Mouse (Mus musculus) heart, embryonic 12.5 days (tissue): ENCODE measurements around the gene G6pc2. TPM values are rescaled to one million over a fixed set of nuclear protein-coding genes. Genes with fewer than 3 reads are reported as not detected.

Source experiments
- ATAC-seq: fragments of 200-750 bp; cut with Nextera tagmentation; 2 replicates; pipeline ENCODE4 v1.8.0; 2017; ENCODE audit warnings: moderate TSS enrichment, moderate library complexity; ENCODE audit not compliant: insufficient number of reproducible peaks, low FRiP score
- H3K27ac ChIP-seq: fragments of 300-500 bp; sonication (generic); 2 replicates; pipeline ENCODE4 v1.5.1; 2016; ENCODE audit warnings: mild to moderate bottlenecking, moderate library complexity; ENCODE audit not compliant: poor library complexity, severe bottlenecking
- H3K27me3 ChIP-seq: fragments of 300-500 bp; sonication (generic); replicated peaks from 2 replicates; pipeline ENCODE4 v1.6.1; 2016; ENCODE audit warnings: mild to moderate bottlenecking, moderate library complexity
- H3K36me3 ChIP-seq: fragments of 300-500 bp; sonication (generic); 2 replicates; pipeline ENCODE4 v1.6.1; 2016; ENCODE audit warnings: mild to moderate bottlenecking, moderate library complexity
- H3K4me1 ChIP-seq: fragments of 300-500 bp; sonication (generic); replicated peaks from 2 replicates; pipeline ENCODE4 v1.6.1; 2016; ENCODE audit warnings: mild to moderate bottlenecking
- H3K4me2 ChIP-seq: fragments of 300-500 bp; sonication (generic); 2 replicates; pipeline ENCODE4 v1.6.1; 2016; ENCODE audit warnings: mild to moderate bottlenecking, moderate library complexity
- H3K4me3 ChIP-seq: fragments of 300-500 bp; sonication (generic); 2 replicates; pipeline ENCODE4 v1.5.1; 2016; ENCODE audit warnings: mild to moderate bottlenecking
- H3K9ac ChIP-seq: fragments of 300-500 bp; sonication (generic); 2 replicates; pipeline ENCODE4 v1.6.1; 2016; ENCODE audit warnings: mild to moderate bottlenecking, moderate library complexity
- H3K9me3 ChIP-seq: fragments of 300-500 bp; sonication (generic); replicated peaks from 2 replicates; pipeline ENCODE4 v1.6.1; 2016; ENCODE audit warnings: mild to moderate bottlenecking, moderate library complexity
- WGBS: fragments of 180-500 bp; shearing (Covaris S2); methylation state at CpG from one replicate; pipeline ENCODE4 v1.1.7; 2016; 5-methylcytosine and 5-hydroxymethylcytosine counted together
- polyA plus RNA-seq: library from polyadenylated mRNA; unstranded; fragments of >200 nt; fragmentation: Nextera tagmentation; extraction: Ambion mirVana; gene quantifications from 2 replicates; pipeline ENCODE4 v1.2.1, GENCODE M21; 2016

G6pc2 gene
- polyA plus RNA-seq, 1 experiment from 2014 or later: not detected

GRCm38 (mm10) chr2:69234976-69235678, 24.3 kb downstream of the G6pc2 start:
- 81% methylated on average over 5 of the region's 5 CpGs for WGBS

GRCm38 (mm10) chr2:69239315-69239714, 28.4 kb downstream of the G6pc2 start:
- 77% methylated on average over 9 of the region's 9 CpGs for WGBS
- no peak for ATAC-seq

More at GRCm38 (mm10) chr2:69234976-69235678, 24.3 kb downstream of the G6pc2 start:
- Histone ChIP-seq H3K9ac (no peak overlapping the region), H3K36me3 (no peaks in the 10 kb centered on the region), H3K27me3 (no peaks in the 10 kb centered on the region), H3K4me1 (0 out of 2 replicates have a peak, but pooled peaks cover 3% of the 10 kb centered on the region), H3K9me3 (no peaks in the 10 kb centered on the region), H3K4me3 (no peak overlapping the region), H3K4me2 (no peak overlapping the region), H3K27ac (no peak overlapping the region)
- ATAC-seq: no peak

GRCm38 (mm10) chr2:69244924-69245323, 34.1 kb downstream of the G6pc2 start:
- Histone ChIP-seq H3K4me2 (no peak overlapping the region), H3K27ac (no peak overlapping the region), H3K27me3 (no peaks in the 10 kb centered on the region), H3K9ac (no peak overlapping the region), H3K9me3 (no peaks in the 10 kb centered on the region), H3K4me3 (no peak overlapping the region), H3K4me1 (no peaks in the 10 kb centered on the region), H3K36me3 (no peaks in the 10 kb centered on the region)
- 40% methylated on average over 2 of the region's 2 CpGs for WGBS
- ATAC-seq: no peak

More at GRCm38 (mm10) chr2:69239315-69239714, 28.4 kb downstream of the G6pc2 start:
- no peak overlapping the region for H3K4me3 ChIP-seq
- no peak overlapping the region for H3K4me2 ChIP-seq
- no peaks in the 10 kb centered on the region for H3K4me1 ChIP-seq
- no peak overlapping the region for H3K9ac ChIP-seq
- no peak overlapping the region for H3K27ac ChIP-seq
- no peaks in the 10 kb centered on the region for H3K36me3 ChIP-seq
- H3K27me3 ChIP-seq: no peaks in the 10 kb centered on the region
- H3K9me3 ChIP-seq: no peaks in the 10 kb centered on the region

- no peaks in the 10 kb centered on the region for H3K27me3 ChIP-seq
- no peaks in the 10 kb centered on the region for H3K9me3 ChIP-seq
- 85% methylated on average over 1 of the region's 1 CpGs for WGBS
- H3K4me2 ChIP-seq: no peak overlapping the region
- ATAC-seq: no peak
- H3K4me3 ChIP-seq: no peak overlapping the region
- no peak overlapping the region for H3K27ac ChIP-seq
- H3K36me3 ChIP-seq: no peaks in the 10 kb centered on the region
- H3K9ac ChIP-seq: no peak overlapping the region
- no peaks in the 10 kb centered on the region for H3K4me1 ChIP-seq
Observed at GRCm38 (mm10) chr2:69247081-69247480, 36.2 kb downstream of the G6pc2 start.

- no peak for ATAC-seq
- 51% methylated on average over 16 of the region's 16 CpGs for WGBS
- H3K4me1 ChIP-seq: no peaks in the 10 kb centered on the region
Observed at GRCm38 (mm10) chr2:69248221-69248755, 37.4 kb downstream of the G6pc2 start.

GRCm38 (mm10) chr2:69264069-69264618, 53.3 kb downstream of the G6pc2 start:
- H3K4me1 ChIP-seq: no peaks in the 10 kb centered on the region
- no peak overlapping the region for H3K27ac ChIP-seq
- no peaks in the 10 kb centered on the region for H3K9me3 ChIP-seq
- no peaks in the 10 kb centered on the region for H3K36me3 ChIP-seq
- no peak overlapping the region for H3K4me2 ChIP-seq
- no peak overlapping the region for H3K4me3 ChIP-seq
- no peak for ATAC-seq
- H3K9ac ChIP-seq: no peak overlapping the region
- H3K27me3 ChIP-seq: no peaks in the 10 kb centered on the region

More at GRCm38 (mm10) chr2:69248221-69248755, 37.4 kb downstream of the G6pc2 start:
- Histone ChIP-seq H3K27me3 (no peaks in the 10 kb centered on the region), H3K4me2 (no peak overlapping the region), H3K4me3 (no peak overlapping the region), H3K9ac (no peak overlapping the region), H3K9me3 (no peaks in the 10 kb centered on the region), H3K36me3 (no peaks in the 10 kb centered on the region), H3K27ac (no peak overlapping the region)

- Histone ChIP-seq H3K27ac (no peak overlapping the region), H3K9ac (no peak overlapping the region), H3K27me3 (no peaks in the 10 kb centered on the region), H3K36me3 (no peaks in the 10 kb centered on the region), H3K4me1 (no peaks in the 10 kb centered on the region), H3K9me3 (no peaks in the 10 kb centered on the region), H3K4me3 (no peak overlapping the region), H3K4me2 (no peak overlapping the region)
- no peak for ATAC-seq
- whole genome bisulfite sequencing: 0% methylated on average over 1 of the region's 1 CpGs
Observed at GRCm38 (mm10) chr2:69275875-69276274, 65.0 kb downstream of the G6pc2 start.

Other genes with a start within 250 kb of the G6pc2 start
- 2.4 and 2.8 TPM in 2 replicates for gene Nostrin, start 75.3 kb upstream of the G6pc2 start, polyA plus RNA-seq
- 135 and 142 TPM in 2 replicates for gene Spc25, start 4.9 kb upstream of the G6pc2 start, polyA plus RNA-seq
- 0.14 TPM in 1 of 2 replicates, not detected in the other for gene Abcb11, start 131.5 kb downstream of the G6pc2 start, polyA plus RNA-seq
- 0.05 TPM in 1 of 2 replicates, not detected in the other for gene Dhrs9, start 169.4 kb downstream of the G6pc2 start, polyA plus RNA-seq